In the genomic region with DNA sequence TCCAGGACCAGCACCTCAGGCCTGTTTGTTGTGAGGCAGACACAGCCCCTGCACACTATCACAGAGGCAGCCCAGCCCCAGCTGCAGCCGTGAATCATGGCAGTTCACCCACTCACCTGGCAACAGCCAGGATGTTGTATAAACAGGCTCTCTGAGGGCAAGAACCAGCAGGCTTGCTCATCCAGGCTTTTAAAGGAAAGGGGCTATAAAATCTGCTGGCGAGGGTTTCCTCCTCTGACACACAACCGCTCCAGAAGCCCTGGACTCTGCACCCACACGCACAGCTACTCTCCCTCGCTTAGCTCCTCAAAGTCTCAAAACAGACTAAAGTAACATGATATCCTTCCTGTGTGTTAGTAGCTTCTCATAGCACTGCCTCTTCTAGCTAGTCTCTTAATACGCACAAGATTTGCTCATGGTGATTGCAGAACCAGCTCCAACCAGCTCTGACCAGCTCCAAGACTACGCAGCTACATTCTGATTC, we compare ENCODE assay signal across 10 mouse cellular contexts. TPM values are rescaled to one million over a fixed set of nuclear protein-coding genes. Genes with fewer than 3 reads are reported as not detected.
DNase-seq lines count a peak whose midpoint lies in the region; ATAC-seq and TF ChIP-seq lines count a peak whose summit lies in the region.
"Had no signal": no experiment of that assay in that cellular context is flagged by ENCODE, and none has a peak within 500 bp of the region (broad histone marks: within the 10 kb centered on the region; RNA-seq: fewer than 3 reads in every experiment).

No protein-coding gene starts in this region.

- peaks cover 4% of the 10 kb centered on the region for H3K4me1 ChIP-seq in intestine, embryonic 16.5 days (ENCODE audit: control insufficient read depth, insufficient read depth, low read length)
- H3K4me1 ChIP-seq in stomach, postnatal 0 days (replicated peaks; ENCODE audit: control insufficient read depth, insufficient read depth), result peaks cover 4% of the 10 kb centered on the region; the same call in 1 of the 2 replicates

- H3K9ac ChIP-seq in intestine, embryonic 16.5 days (ENCODE audit: low read depth, low read length), result no peak overlapping the region
- H3K9ac ChIP-seq in stomach, postnatal 0 days (ENCODE audit: low read length), result no peak overlapping the region

- TF ChIP-seq CTCF in stomach, postnatal 0 days (IDR thresholded peaks at IDR 0.05; ENCODE audit: low read depth), result no peak

- H3K27ac ChIP-seq in intestine, embryonic 16.5 days (ENCODE audit: low read length), result no peak overlapping the region
- peak overlapping the region; percentile 73 for H3K27ac ChIP-seq in stomach, postnatal 0 days (replicated peaks)

- DNase-seq in frontal cortex, adult 2 months (ENCODE audit: extremely low spot score in 1 of 2, low spot score in 1 of 2), result peak; percentile 11 to 61
- no peak for DNase-seq in frontal cortex, postnatal 14 days (ENCODE audit: low spot score in 2 of 2)
- DNase-seq in left cerebral cortex, adult 8-10 months (ENCODE audit: low spot score in 2 of 2), result peak; percentile 3 to 46
- DNase-seq in left cerebral cortex, adult 11 months (ENCODE audit: low spot score), result no peak
- peak; percentile 57 for DNase-seq in stomach, postnatal 0 days (ENCODE audit: low spot score)
- no peak for DNase-seq in adrenal gland, adult 2 months
- DNase-seq in kidney, adult 8-10 months, result no peak
- DNase-seq: cerebellum, adult 9-11 months; liver had no signal

- TF ChIP-seq EP300 in stomach, postnatal 0 days (optimal IDR thresholded peaks at IDR 0.05), result no peak

- ATAC-seq in intestine, embryonic 16.5 days, result peak; percentile 90
- ATAC-seq in stomach, postnatal 0 days (ENCODE audit: low FRiP score, low TSS enrichment), result peak; percentile 77

- H3K27me3 ChIP-seq in intestine, embryonic 16.5 days (replicated peaks; ENCODE audit: control insufficient read depth, insufficient read depth, low read length), result no peaks in the 10 kb centered on the region
- H3K27me3 ChIP-seq in stomach, postnatal 0 days (ENCODE audit: control insufficient read depth, insufficient read depth, low read length), result no peaks in the 10 kb centered on the region

- H3K4me2 ChIP-seq in intestine, embryonic 16.5 days (ENCODE audit: low read depth, low read length), result no peak overlapping the region
- H3K4me2 ChIP-seq in stomach, postnatal 0 days (replicated peaks; ENCODE audit: low read depth), result no peak overlapping the region; the same call in 1 of the 2 replicates

- no peak overlapping the region for H3K4me3 ChIP-seq in intestine, embryonic 16.5 days (ENCODE audit: low read length)
- no peak overlapping the region for H3K4me3 ChIP-seq in stomach, postnatal 0 days (ENCODE audit: low read depth, low read length)

- no peaks in the 10 kb centered on the region for H3K9me3 ChIP-seq in intestine, embryonic 16.5 days (ENCODE audit: control insufficient read depth, low read length)
- no peaks in the 10 kb centered on the region for H3K9me3 ChIP-seq in stomach, postnatal 0 days (ENCODE audit: control insufficient read depth, low read length)

- H3K36me3 ChIP-seq in intestine, embryonic 16.5 days (ENCODE audit: control insufficient read depth, insufficient read depth, low read length), result no peaks in the 10 kb centered on the region
- H3K36me3 ChIP-seq in stomach, postnatal 0 days (ENCODE audit: control insufficient read depth, insufficient read depth, low read length), result no peaks in the 10 kb centered on the region

- WGBS in intestine, embryonic 16.5 days, result 30% methylated on average over 7 of the region's 7 CpGs
- WGBS in stomach, postnatal 0 days, result 31% methylated on average over 7 of the region's 7 CpGs

RNA-seq across cellular contexts. Expression of gene Myzap, which starts 21.0 kb away (rescaled TPM):
- 0.71 and 0.74 TPM in 2 replicates for polyA plus RNA-seq in frontal cortex, adult 2 months (2012; rRNA removed)
- 1 to 10 TPM; 1.4 to 2.0 (median 1.4) TPM for total RNA-seq in left cerebral cortex, adult 8-10 months (2022)
- 7.9 and 8.9 TPM in 2 replicates for polyA plus RNA-seq in intestine, embryonic 16.5 days (2015; fragmentation: Nextera tagmentation; extraction: Ambion mirVana)
- 21.9 and 25.7 TPM in 2 replicates for polyA plus RNA-seq in stomach, postnatal 0 days (2015; fragmentation: Nextera tagmentation; extraction: Ambion mirVana)
- 10 to 100 TPM; 10.3 to 11.7 TPM for total RNA-seq in adrenal gland, adult 2 months (2021)
- polyA plus RNA-seq in adrenal gland, adult 2 months (2012; rRNA removed), result 3.2 and 3.9 TPM in 2 replicates

Comparison
In these comparisons a context has a peak if more than half of its experiments do, and no peak if none do; other contexts are left out.
1. DNase-seq: peak in frontal cortex, adult 2 months (2 of 2), left cerebral cortex, adult 8-10 months (2 of 2) and stomach, postnatal 0 days (single experiment); none in frontal cortex, postnatal 14 days (0 of 2), left cerebral cortex, adult 11 months (single experiment), adrenal gland, adult 2 months (single experiment) and kidney, adult 8-10 months (0 of 2).